Mouse (Mus musculus): ENCODE measurements around the gene Galnt4. TPM values are rescaled to one million over a fixed set of nuclear protein-coding genes. Genes with fewer than 3 reads are reported as not detected.
A peak's percentile ranks its signal among the peaks of the same experiment; 100 is the strongest.
"Not testable (repeated sequence)": the region's sequence is repeated elsewhere in the genome, so short reads cannot be mapped to it uniquely, and the experiment has no call there.

Gene Galnt4
- total RNA-seq, 2 experiments from 2014 or later = 6.1 to 6.3 TPM

- DNase-seq = not testable (repeated sequence)
Observed at GRCm38 (mm10) chr10:99157697-99158096, 49.7 kb downstream of the Galnt4 start.

GRCm38 (mm10) chr10:99161987-99162582 lies 54.1 kb downstream of the Galnt4 start:
- peak; percentile 30 for DNase-seq

Other genes starting within 250 kb of the Galnt4 start
- 10 to 100 TPM; 82.7 to 83.4 TPM for gene Atp2b1, start 193.8 kb upstream of the Galnt4 start, total RNA-seq (2021)
- 10 to 100 TPM in 1 of 2 experiments, 1 to 10 TPM in 1; 8.6 to 11.2 TPM for gene Poc1b, start 1.1 kb upstream of the Galnt4 start, total RNA-seq (2021)
- gene Phxr2, start 18.2 kb downstream of the Galnt4 start, total RNA-seq (2021) = not detected
- 10 to 100 TPM; 37.0 to 38.2 TPM for gene Dusp6, start 155.1 kb downstream of the Galnt4 start, total RNA-seq (2021)

Measured in heart, postnatal 4 days (tissue).